Mouse (Mus musculus) forebrain, embryonic 16.5 days (tissue): ENCODE results near the gene Ears2. TPM values are rescaled to one million over a fixed set of nuclear protein-coding genes. Genes with fewer than 3 reads are reported as not detected.

Experiments
- polyA plus RNA-seq: library from polyadenylated mRNA; unstranded; fragments of >200 nt; fragmentation: Nextera tagmentation; extraction: Ambion mirVana; gene quantifications from 2 replicates; pipeline ENCODE4 v1.2.1, GENCODE M21; 2015

Ears2 gene
- polyA plus RNA-seq, 1 experiment from 2014 or later, result 12.1 TPM

Other genes starting within 250 kb of the Ears2 start
- 0.34 TPM in 1 of 2 replicates, not detected in the other for gene Scnn1b, start 202.2 kb downstream of the Ears2 start, polyA plus RNA-seq
- 19.8 and 25.9 TPM in 2 replicates for gene Cog7, start 85.6 kb downstream of the Ears2 start, polyA plus RNA-seq
- gene Gga2, start 46.0 kb downstream of the Ears2 start, polyA plus RNA-seq, result 67.0 and 69.0 TPM in 2 replicates
- gene Ubfd1, start 88 bp downstream of the Ears2 start, polyA plus RNA-seq, result 63.8 and 65.6 TPM in 2 replicates
- gene Ndufab1, start 34.6 kb upstream of the Ears2 start, polyA plus RNA-seq, result 530 and 550 TPM in 2 replicates
- gene Palb2, start 65.7 kb upstream of the Ears2 start, polyA plus RNA-seq, result 8.8 and 9.2 TPM in 2 replicates
- gene Dctn5, start 65.8 kb upstream of the Ears2 start, polyA plus RNA-seq, result 161 and 170 TPM in 2 replicates
- 46.2 and 54.4 TPM in 2 replicates for gene Plk1, start 92.2 kb upstream of the Ears2 start, polyA plus RNA-seq
- gene Ern2, start 118.9 kb upstream of the Ears2 start, polyA plus RNA-seq, result 0.37 and 1.7 TPM in 2 replicates
- gene Chp2, start 152.2 kb upstream of the Ears2 start, polyA plus RNA-seq, result 0.57 and 1.2 TPM in 2 replicates
- 50.2 and 60.9 TPM in 2 replicates for gene Prkcb, start 221.5 kb upstream of the Ears2 start, polyA plus RNA-seq